Mouse (Mus musculus) MEL (cell line): ENCODE measurements at regions not wholly inside any gene's neighbourhood (a gene's known extent, or its start where the extent isn't known, plus 50 kb on each side); places are given as distances from the start of the nearest gene placed in this dataset.

Source experiments
- DNase-seq: peaks from one replicate; pipeline ENCODE4 v3.0.0; 2011; ENCODE audit warnings: low read depth, low spot score
- H3K27ac ChIP-seq: 2 replicates; pipeline ENCODE4 v1.5.1; 2012; ENCODE audit warnings: low read depth, mild to moderate bottlenecking, control low read depth, low read length, moderate library complexity; ENCODE audit not compliant: control insufficient read depth
- H3K27me3 ChIP-seq, 2 experiments: fragments of 150-350 bp in 1 of 2; sonication (generic) in 1 of 2; 2 replicates each; pipeline ENCODE4 v1.6.1; 2012; ENCODE audit warnings: low read length in 2 of 2, mild to moderate bottlenecking in 2 of 2, improper control_type of control experiment in 1 of 2, moderate library complexity in 1 of 2; ENCODE audit not compliant: insufficient read depth in 2 of 2, control insufficient read depth in 1 of 2
- H3K36me3 ChIP-seq, 2 experiments: 2 replicates each; pipeline ENCODE4 v1.6.1; 2012 to 2014; ENCODE audit warnings: low read length in 2 of 2, improper control_type of control experiment in 1 of 2, inconsistent platforms in 1 of 2, mild to moderate bottlenecking in 1 of 2; ENCODE audit not compliant: insufficient read depth in 2 of 2, control insufficient read depth in 1 of 2
- H3K4me1 ChIP-seq, 2 experiments: fragments of 150-350 bp in 1 of 2; sonication (generic) in 1 of 2; 2 replicates each; pipeline ENCODE4 v1.6.1; 2012; ENCODE audit warnings: low read length in 2 of 2, improper control_type of control experiment in 1 of 2, mild to moderate bottlenecking in 1 of 2; ENCODE audit not compliant: insufficient read depth in 2 of 2, control insufficient read depth in 1 of 2
- H3K4me3 ChIP-seq, 2 experiments: fragments of 150-350 bp in 1 of 2; sonication (generic) in 1 of 2; 2 replicates each; pipeline ENCODE4 v1.5.1; 2012; ENCODE audit warnings: low read depth in 2 of 2, low read length in 2 of 2, mild to moderate bottlenecking in 2 of 2, moderate library complexity in 2 of 2, control low read depth in 1 of 2, improper control_type of control experiment in 1 of 2; ENCODE audit not compliant: control insufficient read depth in 1 of 2, insufficient read depth in 1 of 2
- H3K79me2 ChIP-seq: 2 replicates; pipeline ENCODE4 v1.6.1; 2012; ENCODE audit warnings: mild to moderate bottlenecking, low read length, moderate library complexity; ENCODE audit not compliant: control insufficient read depth, poor library complexity, insufficient read depth
- H3K9ac ChIP-seq: 2 replicates; pipeline ENCODE4 v1.6.1; 2012; ENCODE audit warnings: low read depth, mild to moderate bottlenecking, control low read depth, low read length, moderate library complexity; ENCODE audit not compliant: control insufficient read depth, poor library complexity, severe bottlenecking
- H3K9me3 ChIP-seq: fragments of 150-350 bp; sonication (generic); replicated peaks from 2 replicates; pipeline ENCODE4 v1.6.1; 2012; ENCODE audit warnings: mild to moderate bottlenecking, low read length, improper control_type of control experiment, moderate library complexity; ENCODE audit not compliant: insufficient read depth
- BHLHE40 ChIP-seq: IDR thresholded peaks from 2 replicates; pipeline ENCODE4 v1.6.1; 2012; ENCODE audit warnings: low read depth, mild to moderate bottlenecking, inconsistent platforms, low read length, improper control_type of control experiment, borderline replicate concordance
- CHD1 ChIP-seq: IDR thresholded peaks from 2 replicates; pipeline ENCODE4 v1.6.1; 2012; ENCODE audit warnings: low read depth, mild to moderate bottlenecking, inconsistent platforms, low read length, improper control_type of control experiment
- CHD2 ChIP-seq: IDR thresholded peaks from 2 replicates; pipeline ENCODE4 v1.6.1; 2011; ENCODE audit warnings: low read length, improper control_type of control experiment
- ELF1 ChIP-seq: IDR thresholded peaks from 2 replicates; pipeline ENCODE4 v1.6.1; 2014; ENCODE audit warnings: low read depth, mild to moderate bottlenecking, inconsistent platforms, low read length, improper control_type of control experiment, moderate library complexity
- HCFC1 ChIP-seq: IDR thresholded peaks from 2 replicates; pipeline ENCODE4 v1.6.1; 2012; ENCODE audit warnings: low read depth, mild to moderate bottlenecking, inconsistent platforms, low read length, improper control_type of control experiment, moderate library complexity
- JUND ChIP-seq: IDR thresholded peaks from 2 replicates; pipeline ENCODE4 v1.6.1; 2011; ENCODE audit warnings: low read depth, mild to moderate bottlenecking, improper control_type of control experiment, low read length
- MAFK ChIP-seq: IDR thresholded peaks from 2 replicates; pipeline ENCODE4 v1.6.1; 2011; ENCODE audit warnings: low read depth, mild to moderate bottlenecking, low read length, improper control_type of control experiment, borderline replicate concordance
- MAX ChIP-seq: IDR thresholded peaks from 2 replicates; pipeline ENCODE4 v1.6.1; 2011; ENCODE audit warnings: low read length, improper control_type of control experiment
- MAZ ChIP-seq: IDR thresholded peaks from 2 replicates; pipeline ENCODE4 v1.6.1; 2012; ENCODE audit warnings: low read depth, mild to moderate bottlenecking, inconsistent platforms, low read length, improper control_type of control experiment
- MEF2A ChIP-seq: IDR thresholded peaks from 2 replicates; pipeline ENCODE4 v1.6.1; 2014; ENCODE audit warnings: low read depth, mild to moderate bottlenecking, inconsistent platforms, low read length, improper control_type of control experiment; ENCODE audit not compliant: poor library complexity, insufficient replicate concordance, severe bottlenecking; ENCODE audit errors: extremely low read depth
- MYB ChIP-seq: IDR thresholded peaks from 2 replicates; pipeline ENCODE4 v1.6.1; 2011; ENCODE audit warnings: mild to moderate bottlenecking, low read depth, low read length, improper control_type of control experiment
- MYC ChIP-seq: IDR thresholded peaks from 2 replicates; pipeline ENCODE4 v1.6.1; 2011; ENCODE audit warnings: low read depth, mild to moderate bottlenecking, low read length, improper control_type of control experiment, moderate library complexity
- NELFE ChIP-seq: IDR thresholded peaks from 2 replicates; pipeline ENCODE4 v1.6.1; 2011; ENCODE audit warnings: low read depth, low read length, improper control_type of control experiment
- NRF1 ChIP-seq: IDR thresholded peaks from 2 replicates; pipeline ENCODE4 v1.6.1; 2014; ENCODE audit warnings: low read depth, mild to moderate bottlenecking, inconsistent platforms, low read length, improper control_type of control experiment, moderate library complexity; ENCODE audit not compliant: poor library complexity, insufficient read depth, severe bottlenecking
- POLR2A ChIP-seq, 2 experiments: IDR thresholded peaks; 2 replicates each; pipeline ENCODE4 v1.6.1; 2011 to 2012; ENCODE audit warnings: low read length in 2 of 2, mild to moderate bottlenecking in 2 of 2, control low read depth in 1 of 2, improper control_type of control experiment in 1 of 2, low read depth in 1 of 2, moderate library complexity in 1 of 2; ENCODE audit not compliant: control insufficient read depth in 1 of 2, insufficient read depth in 1 of 2, poor library complexity in 1 of 2
- RAD21 ChIP-seq: IDR thresholded peaks from 2 replicates; pipeline ENCODE4 v1.6.1; 2011; ENCODE audit warnings: mild to moderate bottlenecking, low read depth, low read length, improper control_type of control experiment
- RCOR1 ChIP-seq: IDR thresholded peaks from 2 replicates; pipeline ENCODE4 v1.6.1; 2012; ENCODE audit warnings: low read depth, mild to moderate bottlenecking, inconsistent platforms, low read length, improper control_type of control experiment
- SIN3A ChIP-seq: IDR thresholded peaks from 2 replicates; pipeline ENCODE4 v1.6.1; 2012; ENCODE audit warnings: low read length, improper control_type of control experiment, inconsistent platforms
- SMC3 ChIP-seq: IDR thresholded peaks from 2 replicates; pipeline ENCODE4 v1.6.1; 2011; ENCODE audit warnings: low read depth, low read length, improper control_type of control experiment
- TAL1 ChIP-seq: IDR thresholded peaks from 2 replicates; pipeline ENCODE4 v1.6.1; 2012; ENCODE audit warnings: mild to moderate bottlenecking, inconsistent platforms, low read length, moderate library complexity, mixed read lengths
- UBTF ChIP-seq: IDR thresholded peaks from 2 replicates; pipeline ENCODE4 v1.6.1; 2012; ENCODE audit warnings: low read depth, mild to moderate bottlenecking, inconsistent platforms, low read length, improper control_type of control experiment, moderate library complexity, borderline replicate concordance; ENCODE audit not compliant: insufficient read depth
- USF1 ChIP-seq: IDR thresholded peaks from 2 replicates; pipeline ENCODE4 v1.6.1; 2014; ENCODE audit warnings: low read depth, mild to moderate bottlenecking, inconsistent platforms, low read length, improper control_type of control experiment, moderate library complexity
- USF2 ChIP-seq, 2 experiments: IDR thresholded peaks; 2 replicates each; pipeline ENCODE4 v1.6.1; 2011 to 2012; ENCODE audit warnings: improper control_type of control experiment in 2 of 2, low read length in 2 of 2, borderline replicate concordance in 1 of 2, inconsistent platforms in 1 of 2, low read depth in 1 of 2, mild to moderate bottlenecking in 1 of 2; ENCODE audit not compliant: insufficient read depth in 1 of 2
- ZKSCAN1 ChIP-seq: IDR thresholded peaks from 2 replicates; pipeline ENCODE4 v1.6.1; 2012; ENCODE audit warnings: low read depth, mild to moderate bottlenecking, inconsistent platforms, low read length, improper control_type of control experiment, moderate library complexity
- ZNF384 ChIP-seq: IDR thresholded peaks from 2 replicates; pipeline ENCODE4 v1.6.1; 2012; ENCODE audit warnings: low read depth, mild to moderate bottlenecking, inconsistent platforms, low read length, improper control_type of control experiment

GRCm38 (mm10) chr5:85751649-85752048 is 313.7 kb downstream of the Cenpc1 start:
- H3K9ac ChIP-seq: no peak overlapping the region
- no peaks in the 10 kb centered on the region for H3K36me3 ChIP-seq
- H3K27ac ChIP-seq: no peak overlapping the region
- no peaks in the 10 kb centered on the region for H3K79me2 ChIP-seq
- TF ChIP-seq USF2 (IDR thresholded peaks at IDR 0.05; ENCODE audit: borderline replicate concordance in 1 of 2, insufficient read depth in 1 of 2, low read depth in 1 of 2, low read length in 2 of 2): no peak
- H3K27me3 ChIP-seq: no peaks in the 10 kb centered on the region
- H3K9me3 ChIP-seq: no peaks in the 10 kb centered on the region
- DNase-seq: no peak
- no peaks in the 10 kb centered on the region for H3K4me1 ChIP-seq
- no peak overlapping the region for H3K4me3 ChIP-seq

- Histone ChIP-seq H3K9me3 (no peaks in the 10 kb centered on the region), H3K4me1 (no peaks in the 10 kb centered on the region), H3K4me3 (no peak overlapping the region), H3K36me3 (no peaks in the 10 kb centered on the region), H3K27me3 (no peaks in the 10 kb centered on the region), H3K27ac (no peak overlapping the region), H3K79me2 (no peaks in the 10 kb centered on the region), H3K9ac (no peak overlapping the region)
- TF ChIP-seq RAD21: no peak
- TF ChIP-seq CHD1: no peak
- TF ChIP-seq USF1: no peak
- TF ChIP-seq MAFK: no peak
- TF ChIP-seq JUND: no peak
- TF ChIP-seq POLR2A (IDR thresholded peaks at IDR 0.05; ENCODE audit: control insufficient read depth in 1 of 2, insufficient read depth in 1 of 2, low read depth in 1 of 2, low read length in 2 of 2, poor library complexity in 1 of 2): no peak
- no peak for TF ChIP-seq ZKSCAN1
- TF ChIP-seq MAZ: no peak
- TF ChIP-seq BHLHE40: no peak
- no peak for TF ChIP-seq RCOR1
- TF ChIP-seq MYB: no peak
- no peak for TF ChIP-seq MAX
- no peak for DNase-seq
Observed at GRCm38 (mm10) chr5:85750893-85751292, 314.5 kb downstream of the Cenpc1 start.

GRCm38 (mm10) chr5:85729613-85730012 is 335.8 kb downstream of the Cenpc1 start:
- H3K9me3 ChIP-seq: no peaks in the 10 kb centered on the region
- DNase-seq: no peak

More at GRCm38 (mm10) chr5:85729613-85730012, 335.8 kb downstream of the Cenpc1 start:
- no peaks in the 10 kb centered on the region for H3K27me3 ChIP-seq
- H3K4me3 ChIP-seq: no peak overlapping the region
- H3K27ac ChIP-seq: no peak overlapping the region
- TF ChIP-seq MAZ (no peak), MYC (no peak), SMC3 (no peak), HCFC1 (no peak), TAL1 (no peak), ELF1 (no peak), NRF1 (no peak), CHD1 (no peak), RCOR1 (no peak), NELFE (no peak), UBTF (no peak), ZNF384 (no peak), SIN3A (no peak), CHD2 (no peak), MEF2A (no peak)
- H3K9ac ChIP-seq: no peak overlapping the region
- no peaks in the 10 kb centered on the region for H3K79me2 ChIP-seq
- H3K4me1 ChIP-seq: no peaks in the 10 kb centered on the region
- no peaks in the 10 kb centered on the region for H3K36me3 ChIP-seq
